In genomic region chr8:104219079-104219478, GRCm38 (mm10) we compare ENCODE assay signal across 8 mouse cellular contexts. TPM values are rescaled to one million over a fixed set of nuclear protein-coding genes. Genes with fewer than 3 reads are reported as not detected.
A peak's percentile ranks its signal among the peaks of the same experiment; 100 is the strongest.
DNase-seq lines count a peak whose midpoint lies in the region; ATAC-seq and TF ChIP-seq lines count a peak whose summit lies in the region.

No protein-coding gene starts in this region.

- no peak overlapping the region for H3ac ChIP-seq in C2C12 (ENCODE audit: control insufficient read depth, insufficient read length, low read depth)

- peak; percentile 37; the same call in 1 of the 2 replicates for ATAC-seq in kidney, embryonic 16.5 days (ENCODE audit: low FRiP score, low TSS enrichment)
- ATAC-seq in lung, embryonic 14.5 days (ENCODE audit: insufficient read depth): 0 out of 2 replicates have a peak, but pooled peaks have one; percentile 26

- no peaks in the 10 kb centered on the region for H3K4me1 ChIP-seq in bone marrow, adult 2 months (ENCODE audit: control insufficient read depth, insufficient read depth, low read length)
- no peaks in the 10 kb centered on the region for H3K4me1 ChIP-seq in kidney, embryonic 16.5 days (ENCODE audit: insufficient read depth, low read length)
- no peaks in the 10 kb centered on the region for H3K4me1 ChIP-seq in lung, embryonic 14.5 days (ENCODE audit: insufficient read depth)

- H3K4me3 ChIP-seq in C2C12 (ENCODE audit: insufficient read depth, poor library complexity, severe bottlenecking): no peak overlapping the region
- no peak overlapping the region for H3K4me3 ChIP-seq in bone marrow, adult 2 months (replicated peaks; ENCODE audit: control insufficient read depth, low read depth, low read length)
- H3K4me3 ChIP-seq in kidney, embryonic 16.5 days (ENCODE audit: low read length): no peak overlapping the region
- no peak overlapping the region for H3K4me3 ChIP-seq in lung, embryonic 14.5 days (ENCODE audit: low read depth, low read length)

- peak; percentile 58 for TF ChIP-seq CTCF in C2C12 (IDR thresholded peaks at IDR 0.05; ENCODE audit: control insufficient read depth, insufficient read depth, insufficient read length)
- peak; percentile 90 for TF ChIP-seq CTCF in bone marrow, adult 2 months (IDR thresholded peaks at IDR 0.05; ENCODE audit: control insufficient read depth, insufficient read depth, low read length)
- peak; percentile 64 for TF ChIP-seq CTCF in lung, embryonic 14.5 days (IDR thresholded peaks at IDR 0.05; ENCODE audit: low read depth)

- H3K9me3 ChIP-seq in kidney, embryonic 16.5 days (ENCODE audit: low read length): 0 out of 2 replicates have a peak, but pooled peaks cover 2% of the 10 kb centered on the region
- H3K9me3 ChIP-seq in lung, embryonic 14.5 days (ENCODE audit: low read depth, low read length): no peaks in the 10 kb centered on the region

- no peak overlapping the region for H3K4me2 ChIP-seq in kidney, embryonic 16.5 days (replicated peaks; ENCODE audit: low read depth, low read length)
- H3K4me2 ChIP-seq in lung, embryonic 14.5 days: 0 out of 2 replicates have a peak overlapping the region, but pooled peaks have one; percentile 10

- DNase-seq in 3134 (ENCODE audit: extremely low read depth, insufficient read length, low spot score): peak; percentile 20
- DNase-seq in frontal cortex, postnatal 36 days (ENCODE audit: low spot score in 2 of 2): peak; percentile 38 to 45
- DNase-seq in lung, embryonic 14.5 days: peak; percentile 68
- peak; percentile 57 for DNase-seq in right cerebral cortex, postnatal 4 days
- no peak for DNase-seq in cerebellum, postnatal 4 days (ENCODE audit: low spot score in 2 of 2)

- H3K9ac ChIP-seq in kidney, embryonic 16.5 days (replicated peaks; ENCODE audit: low read length): no peak overlapping the region
- H3K9ac ChIP-seq in lung, embryonic 14.5 days: no peak overlapping the region

- H3K27ac ChIP-seq in bone marrow, adult 2 months (ENCODE audit: control insufficient read depth, insufficient read depth, low read depth, low read length, poor library complexity): no peak overlapping the region
- no peak overlapping the region for H3K27ac ChIP-seq in kidney, embryonic 16.5 days (ENCODE audit: low read length)
- no peak overlapping the region for H3K27ac ChIP-seq in lung, embryonic 14.5 days (ENCODE audit: low read depth)

- H3K79me3 ChIP-seq in C2C12 (ENCODE audit: low read depth): no peaks in the 10 kb centered on the region

- WGBS in bone marrow, adult 2 months: 9% methylated on average over 11 of the region's 11 CpGs
- 28% methylated on average over 11 of the region's 11 CpGs for WGBS in kidney, embryonic 16.5 days
- WGBS in lung, embryonic 14.5 days: 28% methylated on average over 11 of the region's 11 CpGs

- H3K27me3 ChIP-seq in C2C12 (ENCODE audit: control insufficient read depth, insufficient read depth, insufficient read length): no peaks in the 10 kb centered on the region
- no peaks in the 10 kb centered on the region for H3K27me3 ChIP-seq in kidney, embryonic 16.5 days (ENCODE audit: insufficient read depth, low read length)
- H3K27me3 ChIP-seq in lung, embryonic 14.5 days (ENCODE audit: insufficient read depth, low read length): no peaks in the 10 kb centered on the region

- H3K36me3 ChIP-seq in C2C12 (ENCODE audit: control insufficient read depth, insufficient read depth): no peaks in the 10 kb centered on the region
- peaks cover 4% of the 10 kb centered on the region for H3K36me3 ChIP-seq in kidney, embryonic 16.5 days (ENCODE audit: insufficient read depth, low read length)
- H3K36me3 ChIP-seq in lung, embryonic 14.5 days (ENCODE audit: insufficient read depth): no peaks in the 10 kb centered on the region

- no peak for TF ChIP-seq POLR2A in bone marrow, adult 2 months (IDR thresholded peaks at IDR 0.05; ENCODE audit: borderline replicate concordance, control insufficient read depth, low read depth, low read length)

- no peaks in the 10 kb centered on the region for H3K79me2 ChIP-seq in C2C12 (ENCODE audit: control insufficient read depth, insufficient read depth)

TF ChIP-seq in C2C12, 6 proteins besides CTCF, POLR2A, EP300 and RAD21:
- TF ChIP-seq CEBPB (IDR thresholded peaks at IDR 0.05; ENCODE audit: low read depth) (no peak), MYOD1 (IDR thresholded peaks at IDR 0.05; ENCODE audit: control insufficient read depth, insufficient read length, low read depth) (no peak), FOSL1 (IDR thresholded peaks at IDR 0.05; ENCODE audit: insufficient read depth, low read length, poor library complexity, severe bottlenecking) (no peak), MAX (IDR thresholded peaks at IDR 0.05) (no peak), USF1 (IDR thresholded peaks at IDR 0.05; ENCODE audit: low read depth) (no peak), MYOG (IDR thresholded peaks at IDR 0.05; ENCODE audit: control insufficient read depth, extremely low read depth, insufficient read length) (no peak)

RNA-seq across cellular contexts. Expression of gene Tk2, which starts 29.3 kb away (rescaled TPM):
- 11.7 TPM for polyA plus RNA-seq in C2C12 (2012; fragmentation: generic; extraction: Trizol)
- polyA plus RNA-seq in bone marrow, adult 2 months (2011; ENCODE audit: insufficient read depth, insufficient read length, low replicate concordance, missing spikeins): 14.5 and 32.7 TPM in 2 replicates
- 21.6 and 25.5 TPM in 2 replicates for polyA plus RNA-seq in kidney, embryonic 16.5 days (2015; fragmentation: Nextera tagmentation; extraction: Ambion mirVana)
- 16.3 and 16.4 TPM in 2 replicates for polyA plus RNA-seq in lung, embryonic 14.5 days (2014; fragmentation: Nextera tagmentation; extraction: Ambion mirVana)

RNA-seq across cellular contexts. Expression of gene Cklf, which starts 31.6 kb away (rescaled TPM):
- polyA plus RNA-seq in C2C12 (2012; fragmentation: generic; extraction: Trizol): 19.4 TPM
- polyA plus RNA-seq in bone marrow, adult 2 months (2011; ENCODE audit: insufficient read depth, insufficient read length, low replicate concordance, missing spikeins): 12.0 and 63.8 TPM in 2 replicates
- polyA plus RNA-seq in kidney, embryonic 16.5 days (2015; fragmentation: Nextera tagmentation; extraction: Ambion mirVana): 40.0 and 46.7 TPM in 2 replicates
- polyA plus RNA-seq in lung, embryonic 14.5 days (2014; fragmentation: Nextera tagmentation; extraction: Ambion mirVana): 39.1 and 45.4 TPM in 2 replicates

RNA-seq across cellular contexts. Expression of gene Bean1, which starts 48.8 kb away (rescaled TPM):
- 0.13 TPM for polyA plus RNA-seq in C2C12 (2012; fragmentation: generic; extraction: Trizol)
- 0.54 and 2.6 TPM in 2 replicates for polyA plus RNA-seq in bone marrow, adult 2 months (2011; ENCODE audit: insufficient read depth, insufficient read length, low replicate concordance, missing spikeins)
- 2.3 and 2.5 TPM in 2 replicates for polyA plus RNA-seq in kidney, embryonic 16.5 days (2015; fragmentation: Nextera tagmentation; extraction: Ambion mirVana)
- 0.74 and 0.86 TPM in 2 replicates for polyA plus RNA-seq in lung, embryonic 14.5 days (2014; fragmentation: Nextera tagmentation; extraction: Ambion mirVana)

Comparison
In these comparisons a context has a peak if more than half of its experiments do, and no peak if none do; other contexts are left out.
1. DNase-seq: peak in 3134 (single experiment), frontal cortex, postnatal 36 days (2 of 2), lung, embryonic 14.5 days (single experiment) and right cerebral cortex, postnatal 4 days (single experiment); none in cerebellum, postnatal 4 days (0 of 2).
2. Peak in every context shown above with its lines, with median percentiles within 50 percentile points of each other: CTCF ChIP-seq.